Mouse (Mus musculus) stomach, postnatal 0 days (tissue): ENCODE data around the gene Eif4ebp2. TPM values are rescaled to one million over a fixed set of nuclear protein-coding genes. Genes with fewer than 3 reads are reported as not detected.

Experiments used
- ATAC-seq: fragments of 200-750 bp; cut with Nextera tagmentation; 2 replicates; pipeline ENCODE4 v1.8.0; 2017; ENCODE audit not compliant: low FRiP score, low TSS enrichment
- DNase-seq: peaks from one replicate; pipeline ENCODE4 v3.0.0-alpha.2; 2016; ENCODE audit warnings: low spot score
- H3K27ac ChIP-seq: fragments of 300-500 bp; sonication (generic); replicated peaks from 2 replicates; pipeline ENCODE4 v1.5.1; 2014; ENCODE audit warnings: mild to moderate bottlenecking, control low read depth
- H3K27me3 ChIP-seq: fragments of 300-500 bp; sonication (generic); 2 replicates; pipeline ENCODE4 v1.6.1; 2014; ENCODE audit warnings: low read length; ENCODE audit not compliant: control insufficient read depth, insufficient read depth
- H3K36me3 ChIP-seq: fragments of 300-500 bp; sonication (generic); 2 replicates; pipeline ENCODE4 v1.6.1; 2014; ENCODE audit warnings: low read length, mixed read lengths; ENCODE audit not compliant: control insufficient read depth, insufficient read depth
- H3K4me1 ChIP-seq: fragments of 300-500 bp; sonication (generic); replicated peaks from 2 replicates; pipeline ENCODE4 v1.6.1; 2014; ENCODE audit warnings: antibody characterized with exemption; ENCODE audit not compliant: control insufficient read depth, insufficient read depth
- H3K4me2 ChIP-seq: fragments of 300-500 bp; sonication (generic); replicated peaks from 2 replicates; pipeline ENCODE4 v1.6.1; 2014; ENCODE audit warnings: low read depth, mild to moderate bottlenecking, control low read depth, moderate library complexity
- H3K4me3 ChIP-seq: fragments of 300-500 bp; sonication (generic); 2 replicates; pipeline ENCODE4 v1.5.1; 2014; ENCODE audit warnings: low read depth, low read length, control low read depth
- H3K9ac ChIP-seq: fragments of 300-500 bp; sonication (generic); 2 replicates; pipeline ENCODE4 v1.6.1; 2014; ENCODE audit warnings: mild to moderate bottlenecking, low read length, control low read depth, mixed read lengths
- H3K9me3 ChIP-seq: fragments of 300-500 bp; sonication (generic); 2 replicates; pipeline ENCODE4 v1.6.1; 2016; ENCODE audit warnings: low read length; ENCODE audit not compliant: control insufficient read depth
- CTCF ChIP-seq: IDR thresholded peaks from 2 replicates; pipeline ENCODE4 v1.5.1; 2016; ENCODE audit warnings: antibody characterized with exemption, low read depth, mild to moderate bottlenecking, moderate library complexity
- EP300 ChIP-seq: optimal IDR thresholded peaks from 2 replicates; pipeline ENCODE3; 2016; ENCODE audit warnings: antibody characterized with exemption
- WGBS: fragments of 180-500 bp; shearing (Covaris S2); extraction: QIAGEN DNeasy Blood & Tissue Kit; methylation state at CpG from one replicate; pipeline ENCODE4 v1.1.7; 2014; 5-methylcytosine and 5-hydroxymethylcytosine counted together
- polyA plus RNA-seq: library from polyadenylated mRNA; unstranded; fragments of >200 nt; fragmentation: Nextera tagmentation; extraction: Ambion mirVana; gene quantifications from 2 replicates; pipeline ENCODE4 v1.2.1, GENCODE M21; 2015

Eif4ebp2 gene
- polyA plus RNA-seq, 1 experiment from 2014 or later = 47.7 TPM

DNA sequence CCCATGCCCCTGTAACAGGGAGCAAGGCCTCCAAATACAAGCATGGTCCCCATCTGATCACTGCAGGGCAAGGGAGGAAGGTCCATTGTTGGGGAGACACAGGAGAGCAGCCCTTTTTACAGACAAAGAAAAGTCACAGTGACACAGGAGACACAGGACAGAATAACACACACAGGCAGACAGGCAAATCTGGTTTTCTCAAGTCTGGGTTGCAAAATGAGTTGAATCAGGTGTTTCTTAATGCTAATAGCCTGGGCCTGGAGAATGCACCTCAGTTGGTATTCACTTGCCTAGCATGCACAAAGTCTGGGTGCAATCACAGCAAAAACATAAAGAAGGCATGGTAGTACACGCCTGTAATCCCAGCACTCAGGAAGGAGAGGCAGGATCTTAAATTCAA is 8.6 kb downstream of the Eif4ebp2 start:
- no peak overlapping the region for H3K4me3 ChIP-seq
- TF ChIP-seq EP300 = no peak
- no peak for TF ChIP-seq CTCF
- DNase-seq (no peak), ATAC-seq (no peak)
- no peak overlapping the region for H3K4me2 ChIP-seq
- H3K9me3 ChIP-seq = no peaks in the 10 kb centered on the region
- H3K27me3 ChIP-seq = no peaks in the 10 kb centered on the region
- no peak overlapping the region for H3K9ac ChIP-seq
- WGBS = 77% methylated on average over 1 of the region's 1 CpGs
- H3K36me3 ChIP-seq = no peaks in the 10 kb centered on the region
- H3K4me1 ChIP-seq = 0 out of 2 replicates have a peak, but pooled peaks cover 2% of the 10 kb centered on the region
- no peak overlapping the region for H3K27ac ChIP-seq

DNA sequence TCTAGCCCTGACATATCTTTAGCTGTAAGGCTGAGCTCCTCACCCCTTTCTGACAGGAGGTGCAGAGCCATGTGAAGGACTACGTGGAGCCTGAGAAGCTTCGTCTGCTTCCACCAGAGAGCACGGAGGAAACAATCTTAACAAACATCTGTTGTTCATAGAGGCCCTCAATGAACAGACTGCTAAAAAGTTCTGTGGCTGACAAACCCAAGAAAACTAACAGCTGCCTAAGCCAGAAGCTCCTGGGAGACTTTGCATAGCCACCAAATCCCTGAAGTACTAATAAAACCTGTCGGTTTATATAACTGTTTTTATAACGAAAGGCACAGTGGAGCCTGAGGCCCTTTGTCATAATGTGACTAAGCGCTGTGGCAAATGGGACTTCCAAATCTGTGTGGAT is 9.0 kb downstream of the Eif4ebp2 start:
- no peak overlapping the region for H3K9ac ChIP-seq
- TF ChIP-seq CTCF = no peak
- no peak for TF ChIP-seq EP300
- no peaks in the 10 kb centered on the region for H3K36me3 ChIP-seq
- ATAC-seq (no peak), DNase-seq (no peak)
- no peak overlapping the region for H3K27ac ChIP-seq
- H3K4me2 ChIP-seq = no peak overlapping the region
- WGBS = 36% methylated on average over 6 of the region's 6 CpGs
- no peaks in the 10 kb centered on the region for H3K27me3 ChIP-seq
- no peak overlapping the region for H3K4me3 ChIP-seq
- H3K4me1 ChIP-seq = 0 out of 2 replicates have a peak, but pooled peaks cover 2% of the 10 kb centered on the region
- H3K9me3 ChIP-seq = no peaks in the 10 kb centered on the region

DNA sequence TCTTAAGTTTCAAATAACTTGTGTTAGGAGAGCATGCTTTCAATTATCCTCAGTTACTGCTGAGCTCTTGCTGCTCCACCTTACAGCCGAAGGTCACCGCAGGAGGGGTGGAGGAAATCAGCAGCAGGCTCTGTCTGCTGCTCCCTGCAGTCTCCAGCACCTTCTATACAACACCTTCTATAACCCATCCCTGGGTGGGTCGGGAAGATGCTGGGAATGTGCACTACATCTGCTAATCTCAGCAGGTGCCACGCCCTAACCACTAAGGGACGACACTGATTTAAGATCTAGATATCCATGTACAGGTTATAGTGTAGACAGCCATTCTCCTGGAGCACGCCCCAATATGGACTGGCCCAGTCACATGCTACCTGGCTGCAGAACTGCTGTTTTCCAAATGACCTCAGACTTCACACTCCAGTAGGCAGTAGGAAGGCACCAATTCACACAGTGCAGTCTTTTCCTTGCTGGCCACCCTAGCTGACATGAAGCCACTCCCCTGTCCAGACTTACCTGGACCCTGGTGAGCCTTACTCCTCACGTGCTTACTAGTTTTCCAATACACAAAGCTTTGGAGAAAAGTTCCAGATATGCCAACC is 12.2 kb downstream of the Eif4ebp2 start:
- peak; percentile 64 for ATAC-seq
- no peaks in the 10 kb centered on the region for H3K36me3 ChIP-seq
- H3K27ac ChIP-seq = no peak overlapping the region
- WGBS = 83% methylated on average over 7 of the region's 7 CpGs
- no peak overlapping the region for H3K4me3 ChIP-seq
- H3K4me1 ChIP-seq = no peaks in the 10 kb centered on the region
- no peaks in the 10 kb centered on the region for H3K27me3 ChIP-seq
- no peak overlapping the region for H3K9ac ChIP-seq
- TF ChIP-seq CTCF (no peak), EP300 (no peak)
- no peak for DNase-seq
- H3K4me2 ChIP-seq = no peak overlapping the region
- no peaks in the 10 kb centered on the region for H3K9me3 ChIP-seq

DNA sequence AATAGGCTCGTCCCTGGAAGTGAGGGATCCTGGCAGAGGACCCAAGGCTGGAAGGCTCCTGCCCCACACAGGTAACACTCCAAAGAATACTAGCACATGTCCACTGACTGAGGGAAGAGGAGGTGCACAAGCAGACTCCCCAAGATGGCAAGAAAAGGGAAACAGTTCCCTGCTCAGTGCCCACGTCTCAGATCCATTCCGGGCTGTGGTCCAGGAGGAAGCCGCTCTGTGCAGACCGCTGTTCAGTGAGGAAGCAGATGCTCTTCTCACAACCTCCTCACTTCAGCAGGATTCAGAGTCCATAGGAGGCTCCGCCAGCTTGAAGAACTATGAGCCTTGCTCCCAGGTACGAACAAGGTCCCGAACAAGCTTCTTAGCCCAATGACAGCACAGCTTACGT is 21.1 kb downstream of the Eif4ebp2 start:
- peaks cover 28% of the 10 kb centered on the region for H3K36me3 ChIP-seq

DNA sequence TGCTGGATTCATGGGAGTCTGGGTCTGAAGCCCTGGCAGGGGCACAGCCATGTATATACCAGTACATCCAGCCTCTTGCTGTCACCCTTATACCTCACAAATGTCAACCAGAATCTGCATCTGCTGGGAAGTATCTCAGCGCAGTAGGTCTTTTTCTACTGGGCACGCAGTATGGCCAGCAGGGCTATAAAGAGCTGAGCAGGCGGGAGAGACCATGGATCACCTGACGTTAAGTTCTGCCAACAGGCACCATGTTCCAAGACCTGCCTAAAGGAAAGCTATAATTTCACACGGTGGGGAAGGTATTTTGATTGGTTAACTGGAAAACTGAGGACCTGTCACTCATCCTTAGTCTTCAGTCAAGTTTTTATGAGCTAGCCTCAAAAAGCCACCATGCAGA is 23.4 kb downstream of the Eif4ebp2 start:
- no peak overlapping the region for H3K4me3 ChIP-seq
- H3K9ac ChIP-seq = no peak overlapping the region
- peaks cover 19% of the 10 kb centered on the region for H3K36me3 ChIP-seq
- no peak overlapping the region for H3K27ac ChIP-seq
- ATAC-seq (no peak), DNase-seq (no peak)
- no peaks in the 10 kb centered on the region for H3K27me3 ChIP-seq
- H3K4me1 ChIP-seq = peaks cover 4% of the 10 kb centered on the region
- TF ChIP-seq EP300 (no peak), CTCF (no peak)
- no peak overlapping the region for H3K4me2 ChIP-seq
- 95% methylated on average over 5 of the region's 5 CpGs for WGBS
- no peaks in the 10 kb centered on the region for H3K9me3 ChIP-seq

More for the DNA sequence above, 21.1 kb downstream of the Eif4ebp2 start:
- Histone ChIP-seq H3K4me3 (no peak overlapping the region), H3K27ac (no peak overlapping the region), H3K9me3 (no peaks in the 10 kb centered on the region), H3K27me3 (no peaks in the 10 kb centered on the region), H3K4me2 (no peak overlapping the region), H3K9ac (no peak overlapping the region), H3K4me1 (no peaks in the 10 kb centered on the region)
- DNase-seq (no peak), ATAC-seq (no peak)
- WGBS = 92% methylated on average over 9 of the region's 9 CpGs
- TF ChIP-seq EP300 (no peak), CTCF (no peak)

DNA sequence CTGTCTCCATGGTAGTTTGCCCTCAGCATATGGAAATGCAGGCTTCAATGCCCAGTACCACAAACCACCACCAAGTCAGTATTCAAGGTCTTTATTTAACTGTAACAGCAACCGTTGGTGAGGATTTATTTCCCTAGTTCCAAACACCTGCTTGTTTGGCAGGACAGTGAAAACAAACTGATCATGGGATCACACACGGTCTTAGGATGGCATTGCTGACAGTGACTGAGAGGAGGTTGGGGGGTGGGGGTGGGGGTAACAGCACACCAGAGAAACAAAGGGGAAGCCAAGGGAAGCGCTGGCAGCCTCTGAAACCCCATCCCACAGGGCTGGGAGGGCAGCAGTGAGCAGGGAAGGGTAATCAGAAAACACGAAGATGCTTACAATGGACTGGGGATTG is 24.0 kb downstream of the Eif4ebp2 start:
- Histone ChIP-seq H3K27ac (no peak overlapping the region), H3K27me3 (no peaks in the 10 kb centered on the region), H3K4me3 (no peak overlapping the region), H3K4me1 (peaks cover 4% of the 10 kb centered on the region), H3K9me3 (no peaks in the 10 kb centered on the region), H3K4me2 (no peak overlapping the region), H3K9ac (no peak overlapping the region), H3K36me3 (peaks cover 14% of the 10 kb centered on the region; the same call in 1 of the 2 replicates)
- TF ChIP-seq CTCF = no peak
- no peak for TF ChIP-seq EP300
- 59% methylated on average over 4 of the region's 4 CpGs for WGBS
- ATAC-seq (no peak), DNase-seq (no peak)
